Mouse (Mus musculus) urinary bladder, postnatal 0 days (tissue): Measurements from ENCODE around the gene Foxj3. TPM values are rescaled to one million over a fixed set of nuclear protein-coding genes. Genes with fewer than 3 reads are reported as not detected.

Experiments used
- polyA plus RNA-seq: library from polyadenylated mRNA; unstranded; fragments of >200 nt; fragmentation: Nextera tagmentation; extraction: Ambion mirVana; gene quantifications from 2 replicates; pipeline ENCODE4 v1.2.1, GENCODE M21; 2015

Gene Foxj3
- 12.3 and 13.2 TPM in 2 replicates for polyA plus RNA-seq

GRCm38 (mm10) chr4:119536615-119537014 lies at the start of gene Foxj3:
Foxj3 (plus strand) TSS chr4:119537004.

GRCm38 (mm10) chr4:119492291-119492932 lies 44.4 kb upstream of the Foxj3 start, which contains the start of gene Rimkla:
Rimkla (minus strand) TSS chr4:119492628.

GRCm38 (mm10) chr4:119539031-119539824 lies 2.4 kb downstream of the Foxj3 start, which contains the start of gene Frg2f1:
Frg2f1 (minus strand) TSS chr4:119539529.

GRCm38 (mm10) chr4:119637176-119637845 lies 100.5 kb downstream of the Foxj3 start, which contains the start of gene Guca2a:
Guca2a (plus strand) TSS chr4:119637704.

GRCm38 (mm10) chr4:119658731-119659130 lies 121.9 kb downstream of the Foxj3 start, which contains the start of gene Guca2b:
Guca2b (minus strand) TSS chr4:119658954.

Other genes starting within 250 kb of the Foxj3 start
- 336 and 370 TPM in 2 replicates for gene Ybx1, start 242.4 kb upstream of the Foxj3 start, polyA plus RNA-seq
- 30.0 and 36.2 TPM in 2 replicates for gene Ppih, start 216.5 kb upstream of the Foxj3 start, polyA plus RNA-seq
- 0.59 and 1.2 TPM in 2 replicates for gene Ccdc30, start 121.5 kb upstream of the Foxj3 start, polyA plus RNA-seq
- gene Ppcs, start 114.6 kb upstream of the Foxj3 start, polyA plus RNA-seq = 32.6 and 34.9 TPM in 2 replicates
- gene Zmynd12, start 114.2 kb upstream of the Foxj3 start, polyA plus RNA-seq = 0.30 and 0.36 TPM in 2 replicates
- gene Rimkla, start 44.4 kb upstream of the Foxj3 start, polyA plus RNA-seq = 0.07 and 0.23 TPM in 2 replicates
- 2.8 and 3.9 TPM in 2 replicates for gene Frg2f1, start 2.5 kb downstream of the Foxj3 start, polyA plus RNA-seq
- gene Guca2a, start 100.7 kb downstream of the Foxj3 start, polyA plus RNA-seq = 1.2 and 1.5 TPM in 2 replicates
- not detected in 2 replicates for gene Guca2b, start 122.0 kb downstream of the Foxj3 start, polyA plus RNA-seq
- gene Hivep3, start 196.8 kb downstream of the Foxj3 start, polyA plus RNA-seq = 11.4 TPM in 2 replicates